Mouse (Mus musculus): ENCODE data around the gene Dusp7.

Gene Dusp7

DNA sequence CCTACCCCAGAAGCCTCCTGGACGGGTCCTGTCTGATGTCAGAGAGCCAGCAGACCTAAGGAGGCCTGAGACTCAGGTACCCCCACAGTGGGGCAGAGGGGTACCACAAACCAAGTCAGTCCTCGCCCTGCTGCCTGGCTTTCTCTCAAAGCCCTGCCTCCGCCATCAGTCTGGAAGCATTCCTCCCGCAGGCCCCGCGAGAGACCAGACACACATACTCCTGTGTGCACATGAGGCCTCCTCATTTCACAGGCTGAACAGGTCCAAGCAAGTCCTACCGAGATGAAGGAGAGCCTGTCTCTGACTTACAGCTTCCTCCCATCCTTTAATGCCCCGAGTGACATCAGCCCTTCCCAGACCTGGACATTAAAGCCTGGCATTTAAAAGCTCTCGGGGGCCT, 10.3 kb downstream of the Dusp7 start:
- no peak for DNase-seq (ENCODE audit: low read depth, low spot score)

DNA sequence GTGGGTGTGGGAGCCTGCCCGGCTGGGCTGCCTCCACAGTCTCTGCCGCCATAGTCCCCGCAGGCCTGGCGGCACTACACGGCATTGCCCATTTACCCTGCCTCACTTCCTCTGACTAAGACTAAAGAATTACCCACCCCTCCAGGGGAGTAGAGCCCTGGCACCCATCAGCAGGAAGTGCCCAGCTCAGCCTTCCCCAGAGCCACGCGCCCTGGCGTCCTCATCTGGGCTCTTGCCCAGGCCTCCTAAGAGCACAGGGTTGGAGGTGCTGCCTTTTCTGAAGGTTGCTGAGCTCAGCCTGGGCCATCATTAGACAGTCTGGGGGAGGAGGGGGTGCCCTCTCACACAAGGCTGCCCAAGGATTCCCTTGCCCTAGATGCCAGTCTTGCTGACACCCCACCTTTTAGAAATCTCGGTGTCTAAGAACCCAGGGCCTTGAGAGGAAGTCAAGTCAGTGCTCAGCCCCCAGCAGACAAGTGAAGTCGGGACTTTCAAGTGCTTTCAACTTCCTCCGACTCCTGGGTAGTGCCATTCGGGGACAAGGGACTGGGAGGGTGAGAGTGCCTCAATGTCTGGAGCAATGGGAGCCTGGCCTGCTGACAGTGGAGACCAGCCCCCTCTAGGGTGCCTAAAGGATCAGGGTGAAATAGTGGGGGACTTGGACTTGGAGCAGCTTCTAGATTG, 17.9 kb downstream of the Dusp7 start:
- peak; percentile 49 for DNase-seq (ENCODE audit: low read depth, low spot score)

DNA sequence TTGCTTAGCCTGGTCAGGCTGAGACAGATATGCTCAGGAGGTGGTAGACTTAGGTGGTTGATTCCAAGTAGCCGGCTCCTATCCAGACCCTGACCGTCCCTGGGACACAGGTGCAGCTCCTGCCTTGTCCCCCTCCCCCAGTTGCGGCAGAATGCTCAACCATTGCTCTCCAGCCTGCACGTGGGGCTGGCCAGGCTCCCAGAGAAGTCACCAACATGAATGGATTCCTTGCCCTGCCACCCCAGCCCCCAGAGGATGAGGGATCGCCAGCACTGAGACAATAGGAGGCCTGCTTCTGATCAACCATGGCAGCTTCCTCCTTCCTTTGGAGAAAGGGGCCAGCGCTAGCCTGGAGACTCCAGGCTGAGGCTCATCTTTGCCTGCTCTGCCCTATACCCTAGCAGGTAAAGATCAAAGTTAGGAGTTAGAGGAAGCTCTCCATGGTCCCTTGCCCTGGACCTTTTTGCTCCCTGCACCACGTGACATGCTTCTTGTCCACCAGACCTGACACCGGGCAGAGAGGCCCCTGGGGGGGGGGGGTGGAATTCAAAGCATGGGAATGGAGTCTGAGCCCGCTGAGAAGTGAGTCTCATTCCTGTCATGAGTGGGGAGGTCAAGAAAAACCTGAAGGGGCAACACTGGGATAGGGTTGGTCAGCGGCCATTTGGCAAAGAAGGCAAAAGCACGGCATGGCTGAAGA, 24.5 kb downstream of the Dusp7 start:
- no peak for DNase-seq (ENCODE audit: low read depth, low spot score)

DNA sequence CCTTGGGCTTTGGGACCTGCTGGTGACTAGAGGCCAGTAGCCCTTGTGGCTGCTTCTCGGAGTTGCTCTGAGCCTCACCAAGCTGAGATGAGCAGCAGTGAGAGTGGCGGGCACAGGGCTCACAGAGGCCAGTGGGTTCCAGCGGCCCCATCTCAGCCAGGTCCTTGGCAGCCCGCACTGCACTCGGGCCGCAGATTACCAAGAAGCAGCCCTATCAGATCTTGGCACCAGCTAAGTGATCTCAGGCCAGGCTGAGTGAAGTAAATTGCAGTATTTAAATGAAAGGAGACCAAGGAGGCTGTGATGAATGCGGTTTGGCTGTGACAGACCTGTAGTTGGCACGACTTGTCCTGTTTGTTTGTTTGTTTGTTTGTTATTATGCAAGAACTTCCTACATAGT, 25.1 kb downstream of the Dusp7 start:
- DNase-seq (ENCODE audit: low read depth, low spot score) = no peak

DNA sequence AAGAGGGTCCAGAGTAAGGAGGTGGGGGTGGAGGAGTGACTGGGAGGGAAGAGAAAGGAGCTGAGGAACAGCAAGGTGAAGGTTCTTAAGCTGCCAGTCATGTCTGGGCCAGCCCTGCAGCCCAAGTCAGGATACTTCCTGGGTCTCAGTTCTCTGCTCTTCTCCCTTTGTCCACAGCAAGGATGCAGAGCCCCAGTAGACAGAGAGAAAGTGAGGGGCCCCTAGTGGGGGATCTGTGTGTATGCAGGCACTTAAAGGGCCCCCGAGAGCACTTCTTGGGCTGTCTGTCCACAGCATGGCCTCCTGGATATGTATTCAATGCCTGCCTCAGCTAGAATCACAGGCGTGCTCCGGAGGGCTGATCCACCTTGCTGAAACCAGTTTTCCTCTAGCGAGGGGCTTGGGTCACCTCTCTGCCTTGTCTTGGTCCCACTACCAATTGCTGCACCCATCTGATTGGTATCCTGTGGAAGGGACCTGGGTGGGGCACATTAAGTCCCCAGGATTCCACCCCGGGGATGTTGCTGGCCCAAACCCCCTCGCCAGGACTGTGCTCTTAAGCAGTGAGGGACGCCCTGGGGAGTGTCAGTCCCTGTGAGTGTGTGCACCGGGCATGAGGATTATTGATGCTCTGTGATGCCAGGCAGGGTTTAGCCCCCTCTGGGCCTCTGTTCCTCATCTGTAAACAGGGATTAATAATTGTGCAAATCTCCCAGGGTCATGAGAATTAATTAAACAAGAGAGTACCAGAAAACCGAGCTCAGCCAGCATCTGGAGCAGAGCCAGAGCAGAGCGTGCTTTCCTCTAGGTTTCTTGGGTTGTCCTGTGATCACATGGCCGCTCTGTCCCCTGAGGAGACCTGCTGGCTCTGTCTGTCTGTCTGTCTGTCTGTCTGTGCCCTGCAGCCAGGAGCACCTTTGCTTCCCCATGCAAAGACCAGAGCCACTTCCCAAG, 26.5 kb downstream of the Dusp7 start:
- peak; percentile 60 for DNase-seq (ENCODE audit: low read depth, low spot score)

DNA sequence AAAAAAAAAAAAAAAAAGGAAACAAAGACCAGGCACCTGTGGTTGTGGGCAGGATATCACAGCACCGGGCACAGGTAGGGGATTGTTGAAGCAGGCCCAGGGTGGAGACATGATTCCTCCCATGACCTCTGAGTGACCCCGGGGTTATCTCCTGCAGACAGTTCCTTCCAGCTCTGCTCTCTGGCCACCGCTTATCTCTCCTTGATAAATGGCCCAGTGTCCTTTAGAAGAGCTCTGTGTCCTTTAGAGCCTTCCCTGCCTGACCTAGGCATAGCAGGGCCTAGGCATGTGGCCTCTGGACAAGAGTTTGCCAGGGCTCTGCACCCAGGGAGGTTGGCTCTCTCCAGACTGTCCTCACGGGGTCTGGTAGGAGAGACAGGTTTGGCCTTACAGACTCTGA, 29.3 kb downstream of the Dusp7 start:
- no peak for DNase-seq (ENCODE audit: low read depth, low spot score)

DNA sequence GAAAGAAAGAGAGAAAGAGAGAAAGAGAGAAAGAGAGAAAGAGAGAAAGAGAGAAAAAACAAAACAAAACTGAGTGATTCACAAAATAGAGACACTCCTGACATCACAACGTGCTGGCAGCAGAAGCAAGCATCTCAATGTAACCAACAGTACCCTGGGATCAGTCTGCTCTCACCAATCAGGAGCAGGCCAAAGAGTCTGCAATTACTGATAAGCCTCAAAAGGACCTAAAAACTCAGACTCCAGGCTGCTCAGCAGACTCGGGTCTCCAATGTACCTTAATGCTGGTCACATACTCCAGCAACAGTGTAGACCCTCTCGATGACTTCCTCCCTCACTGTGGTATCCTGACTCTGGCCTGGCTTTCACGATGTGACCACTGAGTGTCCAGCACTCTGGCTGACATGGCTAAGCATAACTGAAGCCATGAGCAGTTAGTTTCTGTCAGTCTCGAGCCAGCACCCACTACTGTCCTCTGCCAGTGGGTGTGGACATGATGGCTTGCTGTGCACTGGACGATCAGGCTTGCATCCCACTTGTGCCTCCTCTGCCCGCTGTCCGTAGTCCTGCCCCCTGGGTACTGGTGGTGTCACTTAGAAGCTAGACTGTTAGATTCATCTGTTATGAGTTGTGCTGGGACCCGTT, 30.4 kb downstream of the Dusp7 start:
- DNase-seq (ENCODE audit: low read depth, low spot score) = no peak

DNA sequence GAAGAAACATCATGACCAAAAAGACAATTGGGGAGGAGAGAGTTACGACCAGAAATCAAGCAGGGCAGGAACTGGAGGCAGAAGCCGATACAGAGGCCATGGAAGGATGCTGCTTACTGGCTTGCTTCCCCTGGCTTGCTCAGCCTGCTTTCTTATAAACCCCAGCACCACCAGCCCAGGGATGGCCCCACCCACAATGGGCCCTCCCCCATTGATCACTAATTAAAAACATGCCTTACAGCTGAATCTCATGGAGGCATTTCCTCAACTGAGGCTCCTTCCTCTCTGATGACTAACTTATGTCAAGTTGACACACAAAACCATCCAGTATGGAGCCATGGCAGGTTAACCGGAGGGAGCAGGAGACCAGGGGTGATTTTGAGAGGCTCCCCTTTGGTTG, 31.4 kb downstream of the Dusp7 start:
- no peak for DNase-seq (ENCODE audit: low read depth, low spot score)

DNA sequence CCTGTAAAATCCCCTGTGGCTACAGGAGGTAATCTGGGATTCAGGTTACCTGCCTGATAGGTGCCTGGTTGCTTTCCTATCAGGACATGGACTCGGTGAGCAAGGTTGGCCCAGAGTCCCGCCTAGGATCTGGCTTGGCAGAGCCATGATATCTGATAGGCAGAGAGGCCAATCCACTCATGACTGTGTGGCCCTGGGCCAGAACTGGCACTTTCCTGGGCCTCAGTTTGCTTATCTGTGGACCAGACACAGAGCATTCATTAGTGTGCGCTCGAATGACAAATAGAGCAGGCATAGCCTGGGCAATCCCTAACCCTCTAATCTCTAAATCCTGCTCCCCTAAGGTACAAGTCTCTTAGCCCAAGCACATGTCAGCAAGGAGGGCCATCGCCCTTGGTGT, 33.7 kb downstream of the Dusp7 start:
- DNase-seq (ENCODE audit: low read depth, low spot score) = no peak

DNA sequence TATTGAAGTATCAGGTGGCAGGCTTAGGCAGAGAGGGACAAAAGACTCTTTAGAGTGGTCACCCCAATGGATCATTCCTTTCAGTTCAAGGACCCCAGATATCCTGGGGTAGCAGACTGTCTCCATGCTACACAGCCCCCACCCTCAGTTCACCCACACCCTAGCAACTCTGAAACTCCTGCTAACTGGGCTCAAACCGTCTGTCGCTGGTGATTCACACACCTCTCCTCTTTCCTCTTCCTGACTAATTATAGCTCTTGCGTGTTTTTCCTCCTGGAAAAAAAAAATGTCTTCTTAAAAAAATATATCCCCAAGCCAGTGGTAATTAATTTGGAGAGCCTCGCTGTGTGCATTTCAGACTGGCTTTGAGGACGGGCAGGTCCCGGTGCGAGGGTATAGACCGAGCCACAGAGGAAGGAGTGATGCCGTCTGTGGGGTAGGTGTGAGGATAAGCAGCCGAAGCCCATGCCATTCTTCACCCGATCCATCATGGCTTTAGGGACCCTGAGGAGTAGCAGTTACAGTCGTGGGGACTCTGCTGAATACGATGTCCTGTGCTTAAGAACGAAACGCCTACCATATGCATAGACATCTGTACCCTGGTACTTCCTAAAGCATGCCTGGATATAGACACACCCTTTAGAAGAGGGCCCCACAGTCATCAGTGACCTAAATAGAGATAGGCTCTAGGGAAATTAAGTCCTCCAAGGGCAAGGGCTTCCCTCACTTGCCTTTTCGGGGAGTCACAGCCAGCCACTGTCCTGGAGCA, 34.4 kb downstream of the Dusp7 start:
- DNase-seq (ENCODE audit: low read depth, low spot score) = no peak

DNA sequence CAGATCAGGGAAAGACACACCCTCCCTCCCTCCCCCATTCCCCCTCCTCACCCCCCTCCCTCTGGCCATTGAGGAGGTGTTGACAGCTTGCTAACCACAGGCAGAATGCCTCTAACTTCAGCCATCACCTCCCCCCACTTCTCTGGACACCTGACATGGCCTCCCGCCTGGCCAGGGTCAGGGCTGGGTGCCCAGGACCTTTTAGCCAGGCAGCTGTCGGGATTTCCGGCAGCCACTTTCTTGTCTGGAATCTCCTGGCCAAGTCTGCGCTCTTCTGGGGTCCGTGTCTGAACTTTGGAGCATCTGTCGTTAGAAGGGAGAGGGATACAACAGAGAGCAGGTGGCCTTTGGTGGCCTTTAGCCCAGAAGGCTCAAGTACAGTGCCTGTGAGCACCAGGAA, 36.8 kb downstream of the Dusp7 start:
- no peak for DNase-seq (ENCODE audit: low read depth, low spot score)

DNA sequence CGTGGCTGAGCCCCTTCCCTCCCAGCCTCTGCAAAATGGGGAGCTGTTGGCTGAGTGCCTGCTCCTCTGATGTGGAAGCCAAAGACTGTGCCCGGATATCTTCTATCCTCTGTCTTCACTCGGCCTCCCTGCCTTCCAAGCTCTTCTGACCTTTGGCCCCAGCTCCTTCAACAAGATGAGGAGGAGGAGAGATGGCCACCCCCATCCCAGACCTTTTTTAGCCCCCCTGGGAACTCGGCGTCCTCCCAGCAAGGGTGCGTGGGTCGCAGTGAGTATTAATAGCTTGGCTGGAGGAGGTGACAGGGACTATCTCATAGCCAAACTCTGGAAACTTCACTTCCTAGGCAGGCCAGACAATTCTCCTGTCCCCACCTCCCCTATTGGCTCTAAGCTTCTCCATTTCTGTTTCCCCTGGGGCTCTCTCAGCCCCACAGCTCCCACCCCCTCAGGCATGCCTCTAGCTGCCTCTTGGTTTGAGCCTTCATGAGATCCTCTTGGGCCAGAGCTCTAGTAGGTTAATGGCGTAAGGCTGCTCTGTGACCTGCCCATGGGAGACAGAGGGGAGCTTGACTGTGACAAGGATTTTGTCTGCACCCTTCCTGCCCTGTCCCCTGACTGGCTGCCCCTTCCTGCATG, 38.1 kb downstream of the Dusp7 start:
- no peak for DNase-seq (ENCODE audit: low read depth, low spot score)

DNA sequence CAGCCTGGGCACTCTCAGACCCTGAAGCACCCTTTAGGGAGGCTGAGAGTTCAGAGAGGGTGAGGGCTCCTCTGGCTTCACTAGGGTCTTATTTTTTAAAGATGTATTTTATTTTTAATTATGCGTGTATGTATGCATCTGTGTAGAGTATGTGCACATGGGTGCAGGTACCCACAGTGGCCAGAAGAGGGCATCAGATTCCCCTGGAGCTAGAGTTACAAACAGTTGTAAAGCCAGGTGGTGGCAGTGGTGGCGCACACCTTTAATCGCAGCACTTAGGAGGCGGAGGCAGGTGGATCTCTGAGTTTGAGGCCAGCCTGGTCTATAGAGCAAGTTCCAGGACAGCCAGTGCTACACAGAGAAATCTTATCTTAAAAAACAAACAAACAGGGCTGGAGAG, 40.7 kb downstream of the Dusp7 start:
- DNase-seq (ENCODE audit: low read depth, low spot score) = no peak

DNA sequence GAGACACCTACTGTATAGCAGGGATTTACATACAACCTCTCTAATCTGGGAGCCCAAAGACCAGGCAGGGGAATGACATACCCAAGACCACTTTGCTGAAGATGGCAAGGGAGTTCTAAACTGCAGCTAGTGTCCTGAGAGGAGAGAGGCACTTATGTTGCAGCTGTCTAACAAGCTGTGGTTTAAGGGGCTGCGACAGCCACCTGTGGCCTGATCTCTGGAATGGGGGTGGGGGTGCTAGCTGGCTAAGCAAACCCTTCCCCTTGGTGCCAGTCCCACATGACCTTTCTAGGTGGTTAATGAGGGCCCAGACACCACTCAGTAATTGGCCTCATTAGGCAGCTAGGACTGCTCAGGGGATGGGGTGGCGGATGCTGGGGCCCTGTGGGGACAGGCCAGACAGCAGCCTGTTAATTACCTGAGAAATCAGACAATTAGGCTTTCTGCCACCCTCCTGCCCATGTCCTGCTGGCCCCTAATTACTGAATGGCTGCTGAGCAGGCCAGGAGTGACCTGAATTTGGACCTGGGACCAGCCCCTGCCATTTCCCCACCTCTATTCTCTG, 41.7 kb downstream of the Dusp7 start:
- DNase-seq (ENCODE audit: low read depth, low spot score) = no peak

DNA sequence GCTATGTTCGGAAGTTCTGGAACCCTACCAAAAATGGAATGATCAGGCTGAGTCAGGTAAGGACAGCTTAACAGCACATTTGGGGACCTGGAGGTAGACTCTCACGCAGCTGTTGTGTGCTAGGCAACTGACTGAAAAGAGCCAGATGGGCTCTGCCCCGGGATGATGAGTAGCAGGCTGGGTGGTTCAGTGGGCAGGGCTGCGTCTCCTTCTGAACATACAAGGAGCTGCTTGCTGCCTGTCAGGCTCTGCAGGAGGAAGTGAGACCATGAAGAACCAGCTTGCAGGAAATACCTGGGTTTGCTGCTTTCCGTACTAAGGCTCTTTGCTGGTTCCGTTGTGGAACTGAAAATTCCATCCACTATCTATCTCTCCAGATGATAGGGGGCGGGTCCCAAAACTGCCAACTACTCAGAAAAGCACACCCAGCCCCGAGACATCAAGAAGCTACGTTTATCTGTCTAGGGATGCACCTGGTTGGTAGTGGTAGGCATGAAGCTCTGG, 42.7 kb downstream of the Dusp7 start:
- no peak for DNase-seq (ENCODE audit: low read depth, low spot score)

DNA sequence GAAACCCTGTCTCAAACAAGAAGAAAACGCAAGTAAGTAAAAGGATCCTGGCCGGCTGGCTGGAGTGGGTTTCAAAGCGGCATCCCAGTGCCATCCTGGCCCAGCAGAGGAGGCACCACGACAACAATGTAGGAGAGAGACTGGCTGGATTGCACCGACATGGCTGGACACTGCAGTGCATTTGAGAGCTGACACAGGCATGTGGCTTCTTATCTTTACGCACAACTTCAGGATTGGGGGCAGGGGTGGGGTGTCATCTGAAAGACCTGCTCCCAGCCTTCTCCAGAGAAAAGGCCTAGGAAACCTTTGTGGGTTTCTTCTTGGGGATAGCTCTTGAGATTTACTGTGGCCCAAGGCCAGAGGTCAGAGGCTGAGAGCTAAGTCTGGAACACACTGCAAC, 43.3 kb downstream of the Dusp7 start:
- DNase-seq (ENCODE audit: low read depth, low spot score) = no peak

DNA sequence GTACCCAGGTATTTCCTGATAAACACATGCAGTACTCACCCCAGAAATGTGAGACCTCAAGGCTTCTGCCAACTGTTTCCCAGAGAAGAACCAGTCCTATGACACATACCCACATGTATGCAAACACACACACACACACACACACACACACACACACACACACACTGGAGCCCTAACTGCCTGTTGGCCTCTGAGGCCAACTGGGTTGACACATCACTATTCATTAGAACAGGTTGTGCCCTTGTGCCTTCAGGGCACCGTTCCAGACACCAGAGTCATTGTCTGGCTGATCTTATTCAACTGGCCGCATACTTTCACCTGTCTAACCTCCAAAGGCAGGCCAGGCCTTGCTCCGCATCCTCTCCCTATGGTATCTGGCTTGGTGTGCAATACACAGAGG, 43.8 kb downstream of the Dusp7 start:
- DNase-seq (ENCODE audit: low read depth, low spot score) = no peak

DNA sequence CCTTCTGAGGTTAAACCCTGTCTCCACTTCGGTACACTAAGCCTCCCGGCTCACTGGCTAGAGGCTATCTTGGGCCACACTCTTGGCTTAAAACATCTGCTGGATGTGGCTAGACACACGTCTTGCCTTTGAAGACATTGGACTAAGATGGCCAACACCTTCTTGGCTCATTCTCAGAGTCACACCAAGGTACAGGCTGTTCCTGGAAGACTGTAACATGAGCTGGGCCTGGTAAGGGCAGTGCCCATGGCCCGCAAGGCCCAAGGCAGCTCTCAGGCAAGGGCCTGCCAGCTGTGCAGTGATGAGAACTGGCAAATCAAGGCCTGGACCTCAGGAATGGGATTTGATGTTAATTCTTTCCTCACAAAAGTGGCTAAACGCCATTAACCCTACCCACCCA, 45.2 kb downstream of the Dusp7 start:
- DNase-seq (ENCODE audit: low read depth, low spot score) = no peak

DNA sequence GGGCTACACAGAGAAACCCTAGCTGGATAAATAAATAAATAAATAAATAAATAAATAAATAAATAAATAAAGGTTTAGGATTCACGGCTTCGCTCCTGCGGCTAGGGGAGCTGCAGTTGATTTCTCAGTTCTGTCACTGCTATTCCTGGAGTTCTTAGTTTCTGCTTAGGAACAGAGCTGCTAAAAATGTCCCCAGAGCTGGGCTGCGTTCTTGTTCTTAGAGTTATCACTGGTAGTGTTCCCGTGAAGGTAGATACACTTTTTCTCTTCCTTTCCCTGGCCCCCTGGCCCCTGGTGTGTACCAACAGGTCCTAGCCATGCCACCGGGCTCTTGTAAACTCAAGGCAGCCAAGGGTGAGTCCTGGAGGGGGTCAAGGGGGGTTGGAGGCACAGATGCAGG, 48.4 kb downstream of the Dusp7 start:
- DNase-seq (ENCODE audit: low read depth, low spot score) = no peak
